Mouse (Mus musculus) E14TG2a.4 (cell line): ENCODE measurements around the gene Eme2.

Source experiments
- CTCF ChIP-seq: conservative IDR thresholded peaks from 2 replicates; pipeline ENCODE4 v1.5.1; 2014; ENCODE audit warnings: low read length
- POU5F1 ChIP-seq: IDR thresholded peaks from 2 replicates; pipeline ENCODE4 v1.6.1; 2014; ENCODE audit warnings: low read length, borderline replicate concordance

DNA sequence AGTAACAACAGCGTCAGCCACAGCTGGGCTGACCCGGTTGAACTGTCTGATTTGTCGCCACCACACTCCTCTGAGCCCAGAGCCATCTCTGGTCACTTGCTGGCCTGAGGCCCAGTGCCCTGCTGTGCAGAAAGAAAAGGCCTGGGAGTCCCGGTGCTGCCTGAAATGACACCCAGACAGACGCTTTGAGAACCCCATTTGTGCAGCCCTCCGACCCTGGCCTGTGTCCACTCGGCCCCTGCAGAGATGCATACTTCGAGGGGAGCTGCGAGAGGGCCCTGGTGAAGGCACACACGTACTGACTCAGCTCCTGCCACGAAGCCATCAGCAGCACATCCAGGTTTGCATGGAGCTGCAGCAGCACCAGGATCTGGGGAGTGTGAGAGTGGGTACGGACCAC, 2.1 kb downstream of the Eme2 start:
- TF ChIP-seq CTCF: no peak
- no peak for TF ChIP-seq POU5F1
